Mouse (Mus musculus) liver, adult 2 months (tissue): ENCODE data around the gene Ninj2. TPM values are rescaled to one million over a fixed set of nuclear protein-coding genes. Genes with fewer than 3 reads are reported as not detected.

Experiments
- DNase-seq: peaks from one replicate; pipeline ENCODE4 v3.0.0-alpha.2; 2011; ENCODE audit warnings: low read depth, low spot score; ENCODE audit errors: extremely low read depth
- H3K27ac ChIP-seq: fragments of 200-500 bp; replicated peaks from 2 replicates; pipeline ENCODE4 v1.5.1; 2012; ENCODE audit warnings: low read depth, mild to moderate bottlenecking, control low read depth, inconsistent platforms, low read length; ENCODE audit not compliant: insufficient read depth
- H3K27me3 ChIP-seq: fragments of 200-500 bp; 2 replicates; pipeline ENCODE4 v1.6.1; 2012; ENCODE audit warnings: mild to moderate bottlenecking, moderate library complexity, low read length, inconsistent platforms; ENCODE audit not compliant: control insufficient read depth, insufficient read depth
- H3K36me3 ChIP-seq: fragments of 200-500 bp; 2 replicates; pipeline ENCODE4 v1.6.1; 2012; ENCODE audit warnings: low read length, inconsistent platforms; ENCODE audit not compliant: control insufficient read depth, insufficient read depth
- H3K4me1 ChIP-seq: fragments of 200-500 bp; 2 replicates; pipeline ENCODE4 v1.6.1; 2011; ENCODE audit warnings: low read length; ENCODE audit not compliant: control insufficient read depth, insufficient read depth
- H3K4me3 ChIP-seq: fragments of 200-500 bp; 2 replicates; pipeline ENCODE4 v1.5.1; 2011; ENCODE audit warnings: low read depth, mild to moderate bottlenecking, control low read depth, low read length, moderate library complexity; ENCODE audit not compliant: insufficient read depth
- H3K79me2 ChIP-seq: fragments of 200-500 bp; 2 replicates; pipeline ENCODE4 v1.6.1; 2012; ENCODE audit warnings: inconsistent platforms, mild to moderate bottlenecking, low read length, moderate library complexity; ENCODE audit not compliant: control insufficient read depth, insufficient read depth
- H3K9ac ChIP-seq: fragments of 200-500 bp; 2 replicates; pipeline ENCODE4 v1.6.1; 2012; ENCODE audit warnings: low read depth, mild to moderate bottlenecking, control low read depth, inconsistent platforms, low read length
- CTCF ChIP-seq: fragments of 200-500 bp; IDR thresholded peaks from 2 replicates; pipeline ENCODE4 v1.5.1; 2011; ENCODE audit warnings: low read depth, low read length, control low read depth
- POLR2A ChIP-seq: fragments of 200-500 bp; IDR thresholded peaks from 2 replicates; pipeline ENCODE4 v1.6.1; 2011; ENCODE audit warnings: low read length, control low read depth; ENCODE audit not compliant: insufficient read depth; ENCODE audit errors: extremely low read depth
- whole genome bisulfite sequencing: fragments of 180-500 bp; shearing (Covaris S2); methylation state at CpG from one replicate; pipeline ENCODE4 v1.1.7; 2018; 5-methylcytosine and 5-hydroxymethylcytosine counted together
- polyA plus RNA-seq: library from polyadenylated mRNA; depleted of rRNA; stranded (reverse); fragments of >200 nt; gene quantifications from 2 replicates; pipeline ENCODE4 v1.2.3, GENCODE M21; 2012
- total RNA-seq: library from RNA; depleted of rRNA; stranded (reverse); fragments of >200 nt; gene quantifications from 2 replicates; pipeline ENCODE4 v1.2.3, GENCODE M21; 2014

Ninj2 gene
- total and polyA plus RNA-seq, 2 experiments: not detected

DNA sequence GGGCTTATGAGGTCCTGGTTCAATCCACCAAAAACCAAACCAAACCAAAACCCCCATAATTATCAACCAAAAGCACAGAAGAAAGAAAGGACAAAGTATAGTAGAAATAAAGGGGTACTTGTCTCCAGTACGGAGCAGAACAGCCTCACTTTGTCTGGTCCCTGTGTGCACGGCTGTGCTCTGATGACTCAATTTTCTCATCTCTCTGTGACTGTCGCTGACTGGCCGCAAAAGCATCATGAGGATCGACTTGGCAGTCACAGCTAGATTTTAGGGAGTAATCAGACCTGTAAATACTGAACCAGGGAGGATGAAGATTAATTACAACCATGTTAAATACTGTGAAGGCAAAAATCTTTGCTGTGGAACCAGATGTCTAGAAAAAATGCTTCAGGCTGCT, 30.2 kb upstream of the Ninj2 start:
- no peak overlapping the region for H3K27ac ChIP-seq
- TF ChIP-seq POLR2A (no peak), CTCF (no peak)
- DNase-seq: no peak
- no peaks in the 10 kb centered on the region for H3K27me3 ChIP-seq
- WGBS: 95% methylated on average over 5 of the region's 5 CpGs
- H3K9ac ChIP-seq: no peak overlapping the region
- no peaks in the 10 kb centered on the region for H3K36me3 ChIP-seq
- no peak overlapping the region for H3K4me3 ChIP-seq
- H3K79me2 ChIP-seq: no peaks in the 10 kb centered on the region
- no peaks in the 10 kb centered on the region for H3K4me1 ChIP-seq

DNA sequence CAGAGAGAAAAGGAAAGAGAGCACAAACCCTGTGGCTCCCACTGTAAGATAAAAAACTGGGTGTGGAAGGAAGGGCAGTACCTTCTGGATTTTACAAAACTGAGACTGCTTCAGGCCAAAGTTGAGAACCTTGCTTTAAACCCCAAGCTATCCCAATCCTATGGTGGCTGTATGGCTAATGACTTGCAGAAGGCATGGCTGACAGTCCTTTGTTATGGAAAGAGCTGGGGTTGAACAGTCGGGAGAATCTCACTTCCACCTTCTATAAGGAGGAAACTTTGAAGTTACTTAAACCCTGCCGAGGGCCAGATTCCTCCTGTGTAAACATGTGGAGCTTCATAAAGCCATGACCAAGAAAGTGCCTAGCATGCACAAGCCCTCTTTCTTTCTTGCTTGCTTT, 28.5 kb upstream of the Ninj2 start:
- Histone ChIP-seq H3K9ac (no peak overlapping the region), H3K4me1 (no peaks in the 10 kb centered on the region), H3K79me2 (no peaks in the 10 kb centered on the region), H3K36me3 (no peaks in the 10 kb centered on the region), H3K27ac (no peak overlapping the region), H3K4me3 (no peak overlapping the region), H3K27me3 (no peaks in the 10 kb centered on the region)
- TF ChIP-seq CTCF (no peak), POLR2A (no peak)
- 67% methylated on average over 2 of the region's 2 CpGs for WGBS
- no peak for DNase-seq

DNA sequence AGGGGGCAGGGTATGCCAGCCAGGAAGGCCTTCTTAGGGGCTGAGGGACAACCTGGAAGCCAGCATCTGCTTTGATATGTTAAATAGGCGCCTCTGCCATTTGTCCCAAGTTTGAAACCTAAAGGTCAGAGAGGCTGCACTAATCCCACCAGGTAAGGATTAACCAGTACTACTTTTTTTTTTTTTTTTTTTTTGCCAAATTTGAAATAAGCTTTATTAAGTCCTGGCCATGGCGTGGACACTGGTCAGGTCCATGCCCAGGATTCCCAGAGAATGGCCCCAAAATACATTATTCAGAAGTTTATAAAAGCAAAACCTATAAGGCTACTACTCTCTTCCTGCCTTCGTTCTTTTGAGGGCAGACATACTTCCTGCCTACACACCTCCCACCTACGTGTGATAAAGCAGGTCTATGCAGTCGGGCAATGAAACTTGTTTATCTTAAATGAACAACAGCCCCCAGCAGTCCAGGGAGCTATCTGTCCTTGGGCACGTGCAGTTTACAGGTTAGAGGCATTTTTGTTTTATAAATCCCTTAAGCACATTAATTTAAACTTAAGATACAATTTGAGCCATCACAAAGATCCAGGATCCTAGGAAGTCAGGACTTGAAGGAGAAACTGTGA, 27.5 kb upstream of the Ninj2 start:
- no peaks in the 10 kb centered on the region for H3K4me1 ChIP-seq
- H3K27ac ChIP-seq: no peak overlapping the region
- no peak overlapping the region for H3K9ac ChIP-seq
- no peaks in the 10 kb centered on the region for H3K79me2 ChIP-seq
- no peaks in the 10 kb centered on the region for H3K36me3 ChIP-seq
- no peaks in the 10 kb centered on the region for H3K27me3 ChIP-seq
- 84% methylated on average over 6 of the region's 6 CpGs for WGBS
- TF ChIP-seq POLR2A: no peak
- no peak for TF ChIP-seq CTCF
- H3K4me3 ChIP-seq: no peak overlapping the region
- no peak for DNase-seq

DNA sequence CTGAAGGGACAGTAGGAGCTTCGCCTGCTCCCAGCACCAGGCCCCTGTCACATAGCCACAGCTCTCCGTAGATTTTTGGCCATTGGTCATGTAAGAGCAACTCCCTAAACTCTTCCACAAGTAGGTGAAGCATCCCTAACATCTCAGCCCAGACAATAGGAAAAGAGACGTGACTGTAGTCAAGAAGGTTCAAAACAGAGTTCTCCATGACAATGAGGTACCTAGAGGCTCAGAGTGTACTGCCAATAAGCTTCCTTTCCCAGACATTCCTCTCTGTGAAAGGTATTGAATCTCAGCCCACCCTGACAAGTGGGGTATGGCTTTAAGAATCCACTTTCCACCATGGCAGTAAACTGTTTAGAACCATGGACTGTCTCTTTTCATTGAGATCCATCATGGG, 23.6 kb upstream of the Ninj2 start:
- H3K27ac ChIP-seq: no peak overlapping the region
- DNase-seq: no peak
- no peak overlapping the region for H3K4me3 ChIP-seq
- H3K4me1 ChIP-seq: no peaks in the 10 kb centered on the region
- 95% methylated on average over 3 of the region's 3 CpGs for WGBS
- H3K36me3 ChIP-seq: no peaks in the 10 kb centered on the region
- no peaks in the 10 kb centered on the region for H3K27me3 ChIP-seq
- no peak overlapping the region for H3K9ac ChIP-seq
- H3K79me2 ChIP-seq: no peaks in the 10 kb centered on the region
- TF ChIP-seq CTCF (no peak), POLR2A (no peak)

DNA sequence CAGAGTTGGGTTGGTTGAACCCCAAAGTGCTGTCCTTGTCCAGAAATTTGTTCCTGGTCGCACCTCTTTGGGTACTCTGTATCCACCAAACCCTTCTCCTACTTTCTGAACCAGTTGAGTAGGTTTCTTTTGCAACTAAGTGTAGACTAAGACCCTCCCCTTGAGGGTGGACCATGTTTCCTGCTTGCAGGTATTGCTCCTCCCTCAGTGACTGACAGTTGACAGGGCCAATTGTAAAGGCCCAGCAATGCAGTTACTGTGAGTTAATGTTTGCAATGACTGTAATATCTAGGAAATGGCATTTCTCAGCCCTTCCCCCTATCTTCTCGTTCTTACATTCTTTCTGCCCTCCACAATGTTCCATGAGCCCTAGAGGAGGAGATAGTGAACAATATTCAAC, 20.5 kb upstream of the Ninj2 start:
- DNase-seq: no peak
- Histone ChIP-seq H3K27me3 (no peaks in the 10 kb centered on the region), H3K79me2 (no peaks in the 10 kb centered on the region), H3K9ac (no peak overlapping the region), H3K4me3 (no peak overlapping the region), H3K4me1 (no peaks in the 10 kb centered on the region), H3K36me3 (no peaks in the 10 kb centered on the region), H3K27ac (no peak overlapping the region)
- WGBS: 88% methylated on average over 2 of the region's 2 CpGs
- TF ChIP-seq CTCF (no peak), POLR2A (no peak)

DNA sequence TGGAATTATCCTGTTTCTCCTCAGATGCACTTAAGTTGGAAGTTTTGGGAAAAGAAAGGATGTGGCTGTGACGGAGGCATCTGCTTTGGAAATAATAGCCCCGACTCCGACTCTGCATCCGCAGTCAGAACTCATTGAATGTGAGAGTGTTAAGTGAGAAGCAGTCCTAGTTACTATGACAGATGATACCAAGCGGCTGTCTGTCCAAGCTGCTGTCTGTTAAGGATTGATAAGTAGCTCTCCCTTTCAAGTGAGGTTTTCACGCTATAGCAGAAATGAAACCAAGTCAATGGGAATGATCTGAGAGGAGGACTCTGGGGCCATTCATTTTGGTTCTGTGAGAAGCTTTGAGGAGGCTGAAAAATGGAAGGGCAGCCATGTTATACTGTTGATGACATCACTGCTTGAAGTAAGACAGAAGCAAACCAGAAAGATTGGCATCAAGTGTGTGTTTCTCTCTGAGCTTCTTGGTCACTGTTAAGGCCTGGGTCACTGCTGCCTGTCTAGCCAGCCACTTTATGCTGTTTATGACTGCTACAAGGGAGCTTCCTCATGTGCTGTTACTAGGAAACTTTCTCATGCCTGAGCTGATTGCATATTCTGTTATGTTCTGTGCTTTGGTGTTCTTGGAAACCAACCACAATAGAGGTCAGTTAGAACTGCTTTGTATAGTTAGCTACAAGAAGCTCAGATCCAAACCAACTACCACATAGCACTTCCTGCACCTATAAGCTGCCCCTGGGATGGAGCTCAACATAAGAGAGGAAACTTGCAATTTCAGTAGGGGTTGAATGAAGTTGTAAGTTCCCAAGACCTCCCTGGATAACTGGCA, 16.3 kb upstream of the Ninj2 start:
- Histone ChIP-seq H3K9ac (no peak overlapping the region), H3K4me1 (no peaks in the 10 kb centered on the region), H3K79me2 (no peaks in the 10 kb centered on the region), H3K4me3 (no peak overlapping the region), H3K27me3 (no peaks in the 10 kb centered on the region), H3K27ac (no peak overlapping the region), H3K36me3 (no peaks in the 10 kb centered on the region)
- WGBS: 92% methylated on average over 6 of the region's 6 CpGs
- no peak for DNase-seq
- TF ChIP-seq POLR2A (no peak), CTCF (no peak)
